Mouse (Mus musculus): Measurements from ENCODE around the gene Pcgf5. TPM values are rescaled to one million over a fixed set of nuclear protein-coding genes. Genes with fewer than 3 reads are reported as not detected.

Pcgf5 gene
- polyA plus RNA-seq, 1 experiment from 2014 or later = 5.3 TPM

- Histone ChIP-seq H3K4me3 (no peak overlapping the region), H3K4me1 (replicated peaks) (no peaks in the 10 kb centered on the region), H3K27ac (replicated peaks) (no peak overlapping the region), H3K36me3 (no peaks in the 10 kb centered on the region), H3K27me3 (no peaks in the 10 kb centered on the region), H3K9me3 (no peaks in the 10 kb centered on the region), H3K9ac (no peak overlapping the region), H3K4me2 (no peak overlapping the region)
- 56% methylated on average over 1 of the region's 1 CpGs for WGBS
- ATAC-seq (ENCODE audit: low read depth) = no peak
Observed at GRCm38 (mm10) chr19:36390714-36391113, 42.6 kb downstream of the Pcgf5 start.

GRCm38 (mm10) chr19:36398500-36398899 is 50.4 kb downstream of the Pcgf5 start:
- H3K4me3 ChIP-seq = no peak overlapping the region
- H3K36me3 ChIP-seq = no peaks in the 10 kb centered on the region
- no peak for ATAC-seq (ENCODE audit: low read depth)
- H3K9ac ChIP-seq = no peak overlapping the region
- WGBS = 79% methylated on average over 3 of the region's 3 CpGs
- H3K9me3 ChIP-seq = no peaks in the 10 kb centered on the region
- no peak overlapping the region for H3K4me2 ChIP-seq
- no peaks in the 10 kb centered on the region for H3K27me3 ChIP-seq
- no peaks in the 10 kb centered on the region for H3K4me1 ChIP-seq (replicated peaks)
- H3K27ac ChIP-seq (replicated peaks) = no peak overlapping the region

- ATAC-seq (ENCODE audit: low read depth) = no peak
- Histone ChIP-seq H3K4me2 (peak overlapping the region; percentile 89; the same call in 1 of the 2 replicates), H3K4me1 (replicated peaks) (peaks cover 7% of the 10 kb centered on the region), H3K27ac (replicated peaks) (no peak overlapping the region), H3K36me3 (no peaks in the 10 kb centered on the region), H3K9ac (no peak overlapping the region), H3K4me3 (no peak overlapping the region), H3K9me3 (no peaks in the 10 kb centered on the region), H3K27me3 (peaks cover 15% of the 10 kb centered on the region)
- WGBS = 63% methylated on average over 10 of the region's 10 CpGs
Observed at GRCm38 (mm10) chr19:36408352-36409100, 60.4 kb downstream of the Pcgf5 start.

- under 1% methylated on average over 45 of the region's 53 CpGs for WGBS
- H3K36me3 ChIP-seq = no peaks in the 10 kb centered on the region
Observed at GRCm38 (mm10) chr19:36409280-36409860, 61.3 kb downstream of the Pcgf5 start.

GRCm38 (mm10) chr19:36409861-36410392 is 61.8 kb downstream of the Pcgf5 start:
- no peaks in the 10 kb centered on the region for H3K36me3 ChIP-seq
- H3K27ac ChIP-seq (replicated peaks) = no peak overlapping the region
- peaks cover 15% of the 10 kb centered on the region for H3K27me3 ChIP-seq
- H3K9me3 ChIP-seq = no peaks in the 10 kb centered on the region
- WGBS = under 1% methylated on average over 49 of the region's 82 CpGs
- no peak; the same call in 1 of the 2 replicates for ATAC-seq (ENCODE audit: low read depth)
- peak overlapping the region; percentile 73 for H3K4me3 ChIP-seq
- peaks cover 7% of the 10 kb centered on the region for H3K4me1 ChIP-seq (replicated peaks)
- H3K4me2 ChIP-seq = peak overlapping the region; percentile 89
- H3K9ac ChIP-seq = peak overlapping the region; percentile 73

More at GRCm38 (mm10) chr19:36409280-36409860, 61.3 kb downstream of the Pcgf5 start:
- Histone ChIP-seq H3K4me1 (replicated peaks) (peaks cover 7% of the 10 kb centered on the region), H3K27ac (replicated peaks) (no peak overlapping the region), H3K4me2 (peak overlapping the region; percentile 89), H3K27me3 (peaks cover 15% of the 10 kb centered on the region), H3K9me3 (no peaks in the 10 kb centered on the region), H3K4me3 (peak overlapping the region; percentile 73), H3K9ac (peak overlapping the region; percentile 73)
- peak; percentile 97 for ATAC-seq (ENCODE audit: low read depth)

- Histone ChIP-seq H3K9ac (no peak overlapping the region), H3K9me3 (no peaks in the 10 kb centered on the region), H3K36me3 (no peaks in the 10 kb centered on the region), H3K27ac (replicated peaks) (no peak overlapping the region), H3K4me3 (no peak overlapping the region), H3K4me2 (no peak overlapping the region), H3K27me3 (no peaks in the 10 kb centered on the region), H3K4me1 (replicated peaks) (no peaks in the 10 kb centered on the region)
- no peak for ATAC-seq (ENCODE audit: low read depth)
Observed at GRCm38 (mm10) chr19:36419885-36420284, 71.8 kb downstream of the Pcgf5 start.

- WGBS = 96% methylated on average over 7 of the region's 7 CpGs
- H3K4me2 ChIP-seq = no peak overlapping the region
- H3K27me3 ChIP-seq = no peaks in the 10 kb centered on the region
- ATAC-seq (ENCODE audit: low read depth) = no peak
- no peak overlapping the region for H3K4me3 ChIP-seq
- H3K9me3 ChIP-seq = no peaks in the 10 kb centered on the region
- no peak overlapping the region for H3K27ac ChIP-seq (replicated peaks)
- no peaks in the 10 kb centered on the region for H3K36me3 ChIP-seq
- H3K4me1 ChIP-seq (replicated peaks) = no peaks in the 10 kb centered on the region
- H3K9ac ChIP-seq = no peak overlapping the region
Observed at GRCm38 (mm10) chr19:36427195-36427876, 79.2 kb downstream of the Pcgf5 start.

- no peak for ATAC-seq (ENCODE audit: low read depth)
- 86% methylated on average over 4 of the region's 4 CpGs for WGBS
- no peaks in the 10 kb centered on the region for H3K36me3 ChIP-seq
- H3K27ac ChIP-seq (replicated peaks) = no peak overlapping the region
- H3K9ac ChIP-seq = no peak overlapping the region
- H3K4me2 ChIP-seq = no peak overlapping the region
- H3K9me3 ChIP-seq = no peaks in the 10 kb centered on the region
- H3K27me3 ChIP-seq = no peaks in the 10 kb centered on the region
- no peak overlapping the region for H3K4me3 ChIP-seq
- no peaks in the 10 kb centered on the region for H3K4me1 ChIP-seq (replicated peaks)
Observed at GRCm38 (mm10) chr19:36428116-36428515, 80.0 kb downstream of the Pcgf5 start.

- H3K4me1 ChIP-seq (replicated peaks) = no peaks in the 10 kb centered on the region
- H3K4me2 ChIP-seq = no peak overlapping the region
- no peak for ATAC-seq (ENCODE audit: low read depth)
- no peaks in the 10 kb centered on the region for H3K36me3 ChIP-seq
- no peak overlapping the region for H3K4me3 ChIP-seq
- no peaks in the 10 kb centered on the region for H3K27me3 ChIP-seq
- no peak overlapping the region for H3K9ac ChIP-seq
- H3K9me3 ChIP-seq = no peaks in the 10 kb centered on the region
- no peak overlapping the region for H3K27ac ChIP-seq (replicated peaks)
- whole genome bisulfite sequencing = 93% methylated on average over 1 of the region's 1 CpGs
Observed at GRCm38 (mm10) chr19:36429354-36429753, 81.2 kb downstream of the Pcgf5 start.

GRCm38 (mm10) chr19:36433161-36433560 is 85.1 kb downstream of the Pcgf5 start:
- 98% methylated on average over 3 of the region's 3 CpGs for WGBS
- Histone ChIP-seq H3K36me3 (no peaks in the 10 kb centered on the region), H3K4me3 (no peak overlapping the region), H3K27ac (replicated peaks) (no peak overlapping the region), H3K4me1 (replicated peaks) (no peaks in the 10 kb centered on the region), H3K9me3 (no peaks in the 10 kb centered on the region), H3K27me3 (no peaks in the 10 kb centered on the region), H3K4me2 (no peak overlapping the region), H3K9ac (no peak overlapping the region)
- no peak for ATAC-seq (ENCODE audit: low read depth)

- H3K27ac ChIP-seq (replicated peaks) = no peak overlapping the region
- 53% methylated on average over 9 of the region's 9 CpGs for WGBS
- peak; percentile 65; the same call in 1 of the 2 replicates for ATAC-seq (ENCODE audit: low read depth)
Observed at GRCm38 (mm10) chr19:36439894-36440714, 92.0 kb downstream of the Pcgf5 start.

More at GRCm38 (mm10) chr19:36439894-36440714, 92.0 kb downstream of the Pcgf5 start:
- H3K27me3 ChIP-seq = no peaks in the 10 kb centered on the region
- H3K4me3 ChIP-seq = no peak overlapping the region
- H3K9ac ChIP-seq = no peak overlapping the region
- H3K9me3 ChIP-seq = no peaks in the 10 kb centered on the region
- H3K4me1 ChIP-seq (replicated peaks) = no peaks in the 10 kb centered on the region
- no peaks in the 10 kb centered on the region for H3K36me3 ChIP-seq
- no peak overlapping the region for H3K4me2 ChIP-seq

All from neural tube, embryonic 13.5 days (tissue).